Mouse (Mus musculus): ENCODE results near the gene Nxpe3.
A peak's percentile ranks its signal among the peaks of the same experiment; 100 is the strongest.
"Not testable (repeated sequence)": the region's sequence is repeated elsewhere in the genome, so short reads cannot be mapped to it uniquely, and the experiment has no call there.

Gene Nxpe3

GRCm38 (mm10) chr16:55890346-55891136, 4.5 kb downstream of the Nxpe3 start:
- DNase-seq (ENCODE audit: low read depth): no peak

GRCm38 (mm10) chr16:55889451-55889850, 5.6 kb downstream of the Nxpe3 start:
- peak; percentile 60 for DNase-seq (ENCODE audit: low read depth)

GRCm38 (mm10) chr16:55888584-55888960, 6.5 kb downstream of the Nxpe3 start:
- DNase-seq (ENCODE audit: low read depth): no peak

DNA sequence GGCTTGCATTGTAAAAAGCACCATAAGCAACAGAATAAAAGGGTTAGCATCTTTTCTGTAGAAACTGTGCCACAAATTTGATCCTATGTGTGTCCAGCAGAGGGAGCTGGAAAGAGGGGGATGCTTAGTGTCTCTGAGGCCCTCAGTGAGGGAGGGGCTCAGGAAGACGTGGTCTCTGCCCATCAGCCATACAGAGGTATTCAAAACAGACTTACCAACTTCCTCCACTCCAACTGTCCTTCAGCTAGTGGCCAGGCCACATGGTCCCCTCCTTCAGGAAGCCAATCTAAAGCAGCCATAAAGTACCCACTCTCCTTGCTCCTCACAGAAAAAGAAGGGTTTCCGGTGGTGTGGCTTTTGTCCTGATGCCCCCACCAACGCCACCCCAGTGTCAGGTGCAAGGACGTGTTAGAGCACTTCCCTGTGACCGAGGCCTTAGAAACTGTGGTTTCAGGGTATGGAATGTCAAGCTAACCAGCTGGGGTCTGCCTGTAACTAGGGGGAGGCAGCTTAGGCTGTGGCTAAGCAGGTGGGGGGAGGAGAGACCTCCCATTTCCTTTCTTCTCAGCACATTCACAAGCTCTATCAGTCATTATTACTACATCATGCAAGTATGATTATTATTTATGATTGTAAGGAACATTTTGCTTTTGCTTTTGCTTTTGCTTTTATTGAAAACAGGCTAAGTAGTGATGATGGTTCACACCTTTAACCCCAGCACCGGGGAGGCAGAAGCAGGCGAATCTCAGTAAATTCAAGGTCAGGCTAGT, 7.1 kb downstream of the Nxpe3 start:
- peak; percentile 98 for DNase-seq (ENCODE audit: low read depth)

DNA sequence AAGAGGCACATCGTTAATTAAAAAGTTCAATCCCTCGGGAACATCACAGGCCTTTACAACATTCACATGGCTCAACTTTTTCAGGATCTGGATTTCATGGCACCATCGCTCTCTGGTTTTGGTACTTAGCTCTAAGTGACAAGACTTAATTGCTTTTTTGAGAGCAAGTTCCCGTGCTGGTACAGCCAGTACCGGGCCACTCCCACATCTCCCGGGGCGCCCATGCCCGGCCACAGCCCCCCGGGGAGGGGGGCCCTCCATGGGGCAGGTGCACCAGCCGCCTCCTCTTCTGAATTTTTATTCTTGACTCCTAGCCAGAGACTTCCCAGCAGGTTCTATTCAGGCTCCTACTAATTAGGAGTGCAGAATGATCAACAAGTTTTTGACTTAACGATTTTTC, 10.8 kb downstream of the Nxpe3 start:
- DNase-seq (ENCODE audit: low read depth): no peak

DNA sequence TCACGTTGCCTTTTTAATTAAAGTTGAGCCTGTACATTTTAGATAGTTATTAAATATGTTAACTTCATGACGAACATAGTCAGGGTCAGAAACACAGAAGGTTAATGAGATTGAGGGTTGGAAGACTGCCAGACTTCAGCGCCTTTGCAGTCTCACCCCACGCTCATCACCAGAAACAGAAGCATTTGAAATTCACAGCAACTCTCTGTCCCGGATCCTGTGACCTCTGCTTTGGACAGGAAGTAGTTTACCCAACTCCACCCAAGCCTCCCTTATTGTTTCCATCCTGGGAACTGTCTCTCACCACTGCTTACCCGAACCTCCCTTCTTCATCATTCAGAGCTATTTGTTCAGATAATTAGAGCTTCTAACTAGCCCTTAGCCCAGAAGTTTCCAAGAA, 19.1 kb downstream of the Nxpe3 start:
- DNase-seq (ENCODE audit: low read depth): peak; percentile 38

DNA sequence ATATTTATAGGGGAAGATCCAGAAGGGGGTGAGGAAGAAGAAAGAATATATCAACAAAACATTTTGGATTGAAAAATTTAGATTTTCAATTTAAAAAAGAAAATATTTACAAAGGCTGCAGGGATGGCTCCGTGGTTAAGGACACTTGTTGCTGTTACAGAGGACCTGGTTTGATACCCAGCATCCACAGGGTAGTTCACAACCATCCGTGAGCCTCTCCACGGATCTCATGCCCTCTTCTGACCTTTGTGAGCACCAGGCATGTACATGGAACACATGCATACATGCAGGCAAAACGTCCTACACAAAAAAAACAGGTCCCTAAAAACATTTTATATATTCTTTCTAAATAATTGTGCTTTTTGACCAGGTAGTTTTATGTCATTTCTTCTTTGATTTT, 31.3 kb downstream of the Nxpe3 start:
- no peak for DNase-seq (ENCODE audit: low read depth)

GRCm38 (mm10) chr16:55863149-55863815, 31.8 kb downstream of the Nxpe3 start:
- DNase-seq (ENCODE audit: low read depth): peak; percentile 90

GRCm38 (mm10) chr16:55861104-55861503, 34.0 kb downstream of the Nxpe3 start:
- no peak for DNase-seq (ENCODE audit: low read depth)

- not testable (repeated sequence) for DNase-seq (ENCODE audit: low read depth)
Measured at GRCm38 (mm10) chr16:55859421-55859820, 35.7 kb downstream of the Nxpe3 start.

DNA sequence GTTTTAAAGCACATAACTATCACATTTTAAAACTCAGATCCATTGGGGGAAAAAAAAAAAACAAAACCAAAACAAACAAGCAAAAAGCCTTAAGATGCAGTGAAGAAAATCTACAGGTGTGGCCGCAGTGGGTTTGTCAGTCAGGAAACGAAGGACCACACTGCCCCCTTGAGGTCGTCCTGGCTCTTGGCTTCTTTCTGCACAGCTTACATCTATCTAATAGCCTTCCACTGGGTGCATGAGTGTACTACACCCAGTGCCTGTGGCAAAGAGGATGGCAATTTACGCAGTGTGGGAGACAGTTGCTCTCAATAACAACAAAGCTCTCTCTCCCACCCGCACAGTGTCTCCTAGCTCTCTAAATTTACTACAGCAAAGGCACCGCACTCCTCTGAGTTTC, 36.6 kb downstream of the Nxpe3 start:
- peak; percentile 77 for DNase-seq (ENCODE audit: low read depth)

GRCm38 (mm10) chr16:55852943-55853727, 42.0 kb downstream of the Nxpe3 start:
- peak; percentile 87 for DNase-seq (ENCODE audit: low read depth)

- no peak for DNase-seq (ENCODE audit: low read depth)
Measured at GRCm38 (mm10) chr16:55852515-55852914, 42.6 kb downstream of the Nxpe3 start.

GRCm38 (mm10) chr16:55850485-55850884, 44.6 kb downstream of the Nxpe3 start:
- no peak for DNase-seq (ENCODE audit: low read depth)

DNA sequence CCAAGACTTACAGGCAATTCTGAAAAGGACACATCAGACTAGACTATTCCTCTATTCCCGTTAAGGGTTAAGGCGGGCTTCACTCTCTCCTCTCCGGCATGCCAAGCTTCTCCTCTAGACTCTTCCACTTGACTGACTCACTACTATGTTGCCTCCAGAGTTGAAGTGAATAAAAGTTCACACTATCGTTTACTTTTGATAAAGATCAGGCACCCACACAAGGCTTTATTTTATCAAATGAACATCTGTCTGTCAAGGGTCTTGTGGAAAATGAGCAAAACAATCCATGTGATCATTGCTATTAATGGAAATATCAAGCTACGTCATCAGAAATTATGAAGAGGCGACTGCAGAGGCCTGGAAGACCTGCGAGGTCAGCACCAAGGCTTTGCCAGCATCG, 47.4 kb downstream of the Nxpe3 start:
- no peak for DNase-seq (ENCODE audit: low read depth)

DNA sequence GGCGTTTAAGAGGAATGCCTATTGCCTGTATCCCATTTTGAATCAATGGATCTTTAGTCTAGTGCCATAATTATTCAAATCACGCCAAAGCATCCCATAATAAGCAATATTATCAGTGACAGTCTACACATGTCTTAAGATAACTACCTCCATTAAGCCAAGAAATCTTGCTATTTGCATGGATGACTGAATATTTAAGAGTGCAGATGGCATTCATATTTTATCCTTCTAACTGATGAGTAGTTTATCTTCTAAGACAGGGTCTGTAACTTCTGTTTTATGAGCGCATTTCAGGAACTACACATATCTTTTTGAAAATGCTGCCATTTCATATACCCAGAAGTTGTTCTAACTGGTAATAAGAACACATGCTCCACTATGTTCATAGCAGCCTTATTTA, 50.2 kb downstream of the Nxpe3 start:
- DNase-seq (ENCODE audit: low read depth): no peak

GRCm38 (mm10) chr16:55843919-55844318, 51.2 kb downstream of the Nxpe3 start:
- DNase-seq (ENCODE audit: low read depth): no peak

- no peak for DNase-seq (ENCODE audit: low read depth)
Measured at GRCm38 (mm10) chr16:55843134-55843533, 52.0 kb downstream of the Nxpe3 start.

GRCm38 (mm10) chr16:55841506-55841905, 53.6 kb downstream of the Nxpe3 start:
- no peak for DNase-seq (ENCODE audit: low read depth)

GRCm38 (mm10) chr16:55838510-55839474, 56.3 kb downstream of the Nxpe3 start, which contains the start of gene Nfkbiz:
Gene Nfkbiz, minus strand, starts transcription at chr16:55838899.
- DNase-seq (ENCODE audit: low read depth): peak; percentile 92

DNA sequence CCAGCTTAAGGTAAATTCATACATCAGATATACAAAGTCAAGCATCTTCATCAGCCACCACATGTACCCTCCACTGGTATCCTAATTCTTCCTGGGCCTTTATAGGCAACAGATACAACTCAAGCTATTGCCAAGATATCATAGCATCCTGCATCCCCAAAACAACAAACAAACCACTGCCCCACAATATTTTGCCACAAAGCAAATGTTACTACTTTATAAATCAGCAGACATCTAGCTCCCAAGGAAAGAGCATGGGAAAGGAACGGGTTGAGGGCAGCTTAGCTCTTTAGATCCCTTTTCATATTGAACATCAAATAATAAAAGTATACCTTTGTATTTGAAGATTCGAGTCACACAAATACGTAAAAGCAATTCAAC, 57.0 kb downstream of the Nxpe3 start:
- no peak for DNase-seq (ENCODE audit: low read depth)

Data from 416B (cell line).